Mouse (Mus musculus): ENCODE results near the gene Ddx42. TPM values are rescaled to one million over a fixed set of nuclear protein-coding genes. Genes with fewer than 3 reads are reported as not detected.

Gene Ddx42
- polyA plus RNA-seq, 1 experiment from 2014 or later = 111 TPM

DNA sequence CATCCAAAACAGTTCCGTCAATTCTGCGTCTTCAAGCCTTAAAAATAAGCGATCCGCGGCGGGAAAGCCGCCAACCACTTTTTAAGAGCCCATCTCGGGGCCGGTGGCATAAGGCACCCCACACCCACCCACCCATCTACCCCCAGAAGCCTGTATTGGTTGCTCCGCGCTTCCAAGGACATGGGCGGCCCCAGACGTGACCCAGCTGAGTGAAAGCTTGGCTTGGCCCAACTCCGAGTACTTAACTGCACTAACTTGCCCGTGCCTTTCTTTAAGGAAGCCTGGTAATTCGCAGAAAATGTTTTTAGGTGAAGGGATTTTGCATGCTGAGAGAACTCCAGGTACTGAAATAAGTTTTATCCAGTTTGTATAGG is 56.6 kb downstream of the Ddx42 start:
- peak overlapping the region; percentile 76 for H3K27ac ChIP-seq
- peak; percentile 30 for ATAC-seq (ENCODE audit: low FRiP score)
- peak overlapping the region; percentile 77 for H3K4me2 ChIP-seq (replicated peaks)
- no peaks in the 10 kb centered on the region for H3K36me3 ChIP-seq
- peaks cover 5% of the 10 kb centered on the region; the same call in 1 of the 2 replicates for H3K27me3 ChIP-seq
- peaks cover 32% of the 10 kb centered on the region for H3K4me1 ChIP-seq
- peak overlapping the region; percentile 57 for H3K9ac ChIP-seq
- H3K4me3 ChIP-seq = peak overlapping the region; percentile 99
- no peaks in the 10 kb centered on the region for H3K9me3 ChIP-seq (replicated peaks)
- WGBS = 18% methylated on average over 16 of the region's 16 CpGs

DNA sequence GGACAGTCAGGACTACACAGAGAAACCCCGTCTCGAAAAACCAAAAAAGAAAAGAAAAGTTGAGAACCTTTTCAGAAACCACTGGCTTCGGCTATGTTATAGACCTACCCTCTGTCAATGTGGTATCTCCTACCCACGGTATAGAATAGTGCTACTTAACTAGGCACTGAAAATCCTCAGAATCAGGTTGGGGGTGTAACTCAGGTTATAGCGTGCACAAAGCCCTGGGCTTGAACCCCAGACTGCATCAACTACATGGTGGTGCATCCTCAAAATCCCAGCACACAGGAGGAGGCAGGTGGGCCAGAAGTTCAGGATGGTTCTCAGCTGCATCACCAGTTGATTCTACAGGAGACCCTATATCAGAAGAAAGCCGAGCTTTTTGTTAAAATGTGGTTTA is 57.1 kb downstream of the Ddx42 start:
- Histone ChIP-seq H3K4me1 (peaks cover 26% of the 10 kb centered on the region), H3K27ac (no peak overlapping the region), H3K9me3 (replicated peaks) (no peaks in the 10 kb centered on the region), H3K27me3 (peaks cover 5% of the 10 kb centered on the region; the same call in 1 of the 2 replicates), H3K9ac (no peak overlapping the region), H3K4me3 (0 out of 2 replicates have a peak overlapping the region, but pooled peaks have one; percentile 99), H3K4me2 (replicated peaks) (peak overlapping the region; percentile 77), H3K36me3 (no peaks in the 10 kb centered on the region)
- 96% methylated on average over 6 of the region's 6 CpGs for WGBS
- no peak for ATAC-seq (ENCODE audit: low FRiP score)

DNA sequence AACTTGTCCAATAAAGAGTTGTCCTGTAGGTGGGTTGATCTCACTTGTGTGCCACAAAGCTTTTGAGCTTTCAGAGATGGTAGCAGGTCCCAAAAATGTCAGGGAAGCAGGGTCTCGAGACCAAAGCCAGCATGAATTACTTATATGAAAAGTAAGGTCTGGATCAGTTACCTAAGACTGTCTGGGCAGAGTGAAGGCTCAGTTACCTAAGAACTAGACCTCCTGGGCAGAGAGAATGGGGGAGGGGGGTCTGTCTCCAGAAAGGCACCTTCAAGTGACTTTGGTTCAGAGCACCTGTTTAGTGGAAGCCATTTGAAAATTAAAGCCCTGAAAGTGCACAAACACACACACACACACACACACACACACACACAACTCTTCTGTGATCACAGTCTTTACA is 57.6 kb downstream of the Ddx42 start:
- Histone ChIP-seq H3K9me3 (replicated peaks) (no peaks in the 10 kb centered on the region), H3K4me1 (peaks cover 21% of the 10 kb centered on the region), H3K27me3 (peaks cover 5% of the 10 kb centered on the region; the same call in 1 of the 2 replicates), H3K9ac (no peak overlapping the region), H3K27ac (no peak overlapping the region), H3K4me3 (no peak overlapping the region), H3K4me2 (replicated peaks) (no peak overlapping the region), H3K36me3 (no peaks in the 10 kb centered on the region)
- 88% methylated on average over 1 of the region's 1 CpGs for WGBS
- ATAC-seq (ENCODE audit: low FRiP score) = no peak

DNA sequence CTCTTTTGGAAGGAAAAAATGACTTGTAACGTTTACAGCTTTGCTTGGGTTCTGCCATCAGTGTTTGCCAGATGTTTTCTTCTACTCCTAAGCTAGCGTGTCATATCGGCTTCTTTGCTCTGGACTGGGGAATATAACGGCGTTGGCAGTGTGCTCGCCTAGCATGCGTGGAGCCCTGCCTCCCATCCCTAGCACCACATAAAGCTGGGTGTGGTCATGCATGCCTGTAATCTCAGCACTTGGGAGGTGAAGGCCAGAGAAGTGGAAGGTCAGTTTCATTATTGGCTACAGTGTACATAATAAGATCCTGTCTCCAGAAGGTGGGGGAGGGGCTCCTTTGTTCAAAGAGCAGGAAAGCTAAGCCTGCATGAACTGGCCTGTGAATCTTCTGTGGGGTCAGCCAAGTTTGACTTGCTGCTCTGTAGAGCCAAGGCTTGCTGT is 58.3 kb downstream of the Ddx42 start:
- WGBS = 85% methylated on average over 7 of the region's 7 CpGs
- ATAC-seq (ENCODE audit: low FRiP score) = no peak
- Histone ChIP-seq H3K27me3 (peaks cover 5% of the 10 kb centered on the region; the same call in 1 of the 2 replicates), H3K9me3 (replicated peaks) (no peaks in the 10 kb centered on the region), H3K9ac (no peak overlapping the region), H3K4me2 (replicated peaks) (no peak overlapping the region), H3K4me3 (no peak overlapping the region), H3K4me1 (peaks cover 19% of the 10 kb centered on the region), H3K27ac (no peak overlapping the region), H3K36me3 (no peaks in the 10 kb centered on the region)

DNA sequence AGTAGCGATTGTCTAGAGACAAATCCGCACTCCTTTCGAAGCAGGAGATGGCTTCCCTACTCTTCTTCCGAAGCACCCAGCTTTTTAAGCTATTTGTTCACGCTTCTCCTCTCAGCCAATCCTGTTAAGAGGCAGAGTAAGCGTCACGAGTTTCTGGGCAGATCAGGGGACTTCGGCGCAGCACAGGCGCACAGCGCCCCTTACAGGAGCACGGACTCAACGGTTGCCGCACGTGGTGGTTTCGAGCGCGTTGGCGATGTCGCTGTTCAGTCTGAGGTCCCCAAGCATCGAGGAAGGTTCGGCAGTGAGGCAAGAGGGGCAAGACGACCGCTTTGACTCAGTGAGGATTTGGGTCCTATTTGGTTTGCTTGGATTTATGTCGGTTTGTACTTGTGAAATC is 59.7 kb downstream of the Ddx42 start, which contains the start of gene Tcam1:
Tcam1 (plus strand) TSS at position 219 of the 400 bp plus-strand sequence.
- Histone ChIP-seq H3K27ac (no peak within 1 kb of the TSS), H3K9me3 (replicated peaks) (no peaks in the 10 kb centered on the region), H3K4me1 (peaks cover 8% of the 10 kb centered on the region), H3K4me3 (0 out of 2 replicates have a peak within 1 kb of the TSS, but pooled peaks have one; percentile 2), H3K4me2 (replicated peaks) (peak within 1 kb of the TSS; percentile 41), H3K36me3 (no peaks in the 10 kb centered on the region), H3K27me3 (peaks cover 5% of the 10 kb centered on the region; the same call in 1 of the 2 replicates), H3K9ac (no peak within 1 kb of the TSS)
- ATAC-seq (ENCODE audit: low FRiP score) = peak; percentile 20; the same call in 1 of the 2 replicates
- 11% methylated on average over 25 of the region's 25 CpGs for WGBS

DNA sequence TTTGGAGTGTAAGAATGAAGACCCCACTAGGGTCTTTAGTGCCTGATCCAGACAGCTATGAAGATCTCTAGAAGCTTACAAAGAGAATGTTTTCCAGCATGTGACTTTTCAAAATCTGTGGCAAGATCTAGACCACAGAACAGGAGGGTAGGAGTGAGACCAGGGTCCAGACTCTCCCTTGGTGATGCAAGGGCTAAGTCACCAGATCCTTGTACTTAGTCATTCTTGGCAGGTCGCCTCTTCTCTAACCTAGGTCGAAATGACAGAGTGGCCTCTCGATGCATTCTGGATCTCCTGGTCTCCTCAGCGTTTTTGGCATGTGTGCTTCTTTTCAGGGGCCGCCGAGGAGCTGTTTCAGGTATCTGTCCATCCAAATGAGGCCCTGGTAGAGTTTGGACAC is 65.7 kb downstream of the Ddx42 start:
- 89% methylated on average over 6 of the region's 6 CpGs for WGBS

DNA sequence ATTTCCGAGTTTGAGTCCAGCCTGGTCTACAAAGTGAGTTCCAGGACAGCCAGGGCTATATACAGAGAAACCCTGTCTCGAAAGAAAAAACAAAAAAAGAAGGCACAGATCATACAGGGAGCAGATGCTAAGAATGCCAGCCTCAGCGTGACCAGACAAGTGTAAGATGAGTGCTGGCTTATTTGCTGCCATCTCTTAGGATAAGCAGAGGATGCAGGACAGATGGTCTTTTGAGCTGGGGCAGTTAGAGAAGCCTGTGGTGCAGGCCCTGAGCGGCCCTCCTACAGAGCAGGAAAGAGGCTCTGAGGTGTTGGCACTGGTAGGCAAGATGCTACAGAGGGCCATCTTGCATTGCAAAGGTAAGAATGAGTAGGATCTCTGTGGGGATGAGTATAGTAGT is 66.6 kb downstream of the Ddx42 start:
- Histone ChIP-seq H3K27me3 (no peaks in the 10 kb centered on the region), H3K27ac (no peak overlapping the region), H3K9ac (no peak overlapping the region), H3K9me3 (replicated peaks) (no peaks in the 10 kb centered on the region), H3K4me1 (0 out of 2 replicates have a peak, but pooled peaks cover 3% of the 10 kb centered on the region), H3K4me2 (replicated peaks) (no peak overlapping the region), H3K4me3 (no peak overlapping the region), H3K36me3 (no peaks in the 10 kb centered on the region)
- no peak for ATAC-seq (ENCODE audit: low FRiP score)
- WGBS = 84% methylated on average over 4 of the region's 4 CpGs

More for the DNA sequence above, 65.7 kb downstream of the Ddx42 start:
- H3K9ac ChIP-seq = no peak overlapping the region
- H3K4me2 ChIP-seq (replicated peaks) = no peak overlapping the region
- H3K36me3 ChIP-seq = no peaks in the 10 kb centered on the region
- no peak overlapping the region for H3K4me3 ChIP-seq
- H3K27me3 ChIP-seq = peaks cover 5% of the 10 kb centered on the region; the same call in 1 of the 2 replicates
- no peak for ATAC-seq (ENCODE audit: low FRiP score)
- 0 out of 2 replicates have a peak, but pooled peaks cover 3% of the 10 kb centered on the region for H3K4me1 ChIP-seq
- no peak overlapping the region for H3K27ac ChIP-seq
- no peaks in the 10 kb centered on the region for H3K9me3 ChIP-seq (replicated peaks)

DNA sequence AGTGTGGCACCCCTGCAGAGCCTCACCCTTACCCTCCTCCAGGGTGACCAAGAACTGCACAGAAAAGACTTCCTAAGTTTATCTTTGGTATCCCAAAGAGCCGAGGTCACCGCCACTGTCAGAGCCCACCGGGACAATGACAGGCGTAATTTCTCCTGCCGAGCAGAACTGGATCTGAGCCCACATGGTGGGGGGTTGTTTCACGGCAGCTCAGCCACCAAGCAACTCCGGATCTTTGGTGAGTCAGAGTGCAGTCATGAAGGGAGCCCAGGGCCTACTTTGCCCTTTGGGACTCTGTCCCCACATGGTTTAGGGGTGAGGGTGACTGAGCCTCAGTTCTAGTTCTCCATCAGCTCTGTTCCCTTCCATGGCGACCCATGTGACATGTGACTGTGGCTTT is 67.4 kb downstream of the Ddx42 start:
- no peak overlapping the region for H3K9ac ChIP-seq
- 65% methylated on average over 8 of the region's 8 CpGs for WGBS
- no peaks in the 10 kb centered on the region for H3K27me3 ChIP-seq
- no peak overlapping the region for H3K4me3 ChIP-seq
- no peaks in the 10 kb centered on the region for H3K9me3 ChIP-seq (replicated peaks)
- no peak for ATAC-seq (ENCODE audit: low FRiP score)
- no peaks in the 10 kb centered on the region for H3K36me3 ChIP-seq
- 0 out of 2 replicates have a peak, but pooled peaks cover 3% of the 10 kb centered on the region for H3K4me1 ChIP-seq
- H3K4me2 ChIP-seq (replicated peaks) = no peak overlapping the region
- no peak overlapping the region for H3K27ac ChIP-seq

DNA sequence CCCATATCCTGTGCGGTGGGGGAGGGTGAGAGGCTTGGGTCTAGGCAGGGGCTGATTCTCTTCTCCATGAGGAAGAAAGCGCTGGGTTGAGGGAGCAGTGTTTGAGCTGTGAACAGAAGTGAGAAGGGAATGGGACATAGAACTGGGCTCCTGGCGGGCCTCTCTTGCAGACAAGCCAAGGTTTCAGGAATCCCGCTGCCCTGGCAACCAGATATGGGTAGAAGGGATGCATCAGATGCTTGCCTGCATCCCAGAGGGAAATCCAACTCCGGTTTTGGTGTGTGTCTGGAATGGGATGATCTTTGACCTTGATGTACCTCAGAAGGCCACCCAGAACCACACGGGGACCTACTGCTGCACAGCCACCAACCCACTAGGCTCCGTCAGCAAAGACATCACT is 69.5 kb downstream of the Ddx42 start:
- Histone ChIP-seq H3K36me3 (no peaks in the 10 kb centered on the region), H3K4me1 (0 out of 2 replicates have a peak, but pooled peaks cover 3% of the 10 kb centered on the region), H3K27ac (no peak overlapping the region), H3K9ac (no peak overlapping the region), H3K27me3 (no peaks in the 10 kb centered on the region), H3K4me2 (replicated peaks) (no peak overlapping the region), H3K9me3 (replicated peaks) (no peaks in the 10 kb centered on the region), H3K4me3 (no peak overlapping the region)
- no peak for ATAC-seq (ENCODE audit: low FRiP score)
- WGBS = 85% methylated on average over 7 of the region's 7 CpGs

DNA sequence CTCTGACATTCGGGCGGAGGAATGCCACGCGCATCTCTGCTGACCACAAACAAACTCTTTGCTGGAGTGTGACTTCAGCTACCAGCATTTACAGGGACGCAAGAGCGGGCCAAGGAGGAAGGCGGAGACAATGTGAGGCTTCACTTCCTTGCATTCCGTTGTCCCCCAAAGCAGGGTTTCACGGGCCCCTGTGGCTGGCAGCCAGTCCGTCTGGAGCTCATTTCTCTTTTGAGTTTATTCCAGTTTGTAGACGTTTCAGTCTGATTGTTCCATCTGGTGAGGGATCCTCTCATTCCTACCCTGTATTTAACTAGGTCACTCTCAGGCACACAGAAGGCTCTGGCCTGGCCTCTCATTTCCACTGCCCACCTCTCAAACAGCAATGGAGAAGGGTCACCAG is 70.3 kb downstream of the Ddx42 start:
- ATAC-seq (ENCODE audit: low FRiP score) = no peak

DNA sequence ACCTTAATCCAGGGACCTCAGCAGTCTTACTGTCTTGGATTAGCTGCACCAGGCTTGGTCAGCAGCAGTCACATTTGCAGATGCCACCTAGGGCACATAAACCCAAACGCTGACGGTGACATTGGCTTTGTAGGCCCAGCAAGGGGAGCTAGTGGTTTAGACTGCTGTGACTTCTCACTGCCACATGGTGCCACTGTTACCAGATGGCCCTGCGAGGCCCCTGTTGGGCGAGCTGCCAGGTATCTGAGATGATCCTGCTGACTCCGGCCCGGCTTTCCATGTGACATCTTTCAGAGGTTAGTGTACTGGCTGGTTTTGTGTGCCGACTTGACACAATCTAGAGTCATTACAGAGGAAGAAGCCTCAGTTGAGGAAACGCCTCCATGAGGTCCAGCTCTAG is 72.6 kb downstream of the Ddx42 start:
- no peaks in the 10 kb centered on the region for H3K36me3 ChIP-seq
- no peak overlapping the region for H3K9ac ChIP-seq
- H3K4me3 ChIP-seq = no peak overlapping the region
- H3K4me1 ChIP-seq = no peaks in the 10 kb centered on the region
- H3K27me3 ChIP-seq = no peaks in the 10 kb centered on the region
- H3K27ac ChIP-seq = no peak overlapping the region
- WGBS = 73% methylated on average over 8 of the region's 8 CpGs
- no peak for ATAC-seq (ENCODE audit: low FRiP score)
- no peak overlapping the region for H3K4me2 ChIP-seq (replicated peaks)
- no peaks in the 10 kb centered on the region for H3K9me3 ChIP-seq (replicated peaks)

More for the DNA sequence above, 70.3 kb downstream of the Ddx42 start:
- Histone ChIP-seq H3K9me3 (replicated peaks) (no peaks in the 10 kb centered on the region), H3K27me3 (no peaks in the 10 kb centered on the region), H3K4me1 (0 out of 2 replicates have a peak, but pooled peaks cover 2% of the 10 kb centered on the region), H3K36me3 (no peaks in the 10 kb centered on the region), H3K4me2 (replicated peaks) (no peak overlapping the region), H3K9ac (no peak overlapping the region), H3K4me3 (no peak overlapping the region), H3K27ac (no peak overlapping the region)
- WGBS = 71% methylated on average over 11 of the region's 11 CpGs

DNA sequence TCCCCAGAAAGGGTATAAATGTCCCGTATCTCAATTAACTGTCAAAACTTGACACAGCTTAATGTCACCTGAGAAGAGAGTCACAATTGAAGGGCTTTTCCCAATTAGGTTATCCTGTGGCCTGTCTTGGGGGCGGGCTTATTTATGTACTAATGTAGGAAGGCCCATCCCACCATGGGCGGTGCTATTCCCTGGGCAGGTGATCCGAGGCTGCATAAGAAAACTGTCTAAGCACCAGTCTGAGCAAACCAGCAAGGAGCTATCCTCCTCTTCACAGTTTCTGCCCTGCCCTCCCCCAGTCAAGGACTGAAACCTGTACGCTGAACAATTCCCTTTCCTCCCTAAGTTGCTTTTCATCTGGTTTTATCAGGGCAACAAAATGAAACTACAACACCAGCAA is 73.7 kb downstream of the Ddx42 start:
- no peaks in the 10 kb centered on the region for H3K27me3 ChIP-seq
- 91% methylated on average over 5 of the region's 5 CpGs for WGBS
- H3K27ac ChIP-seq = no peak overlapping the region
- H3K4me3 ChIP-seq = no peak overlapping the region
- no peaks in the 10 kb centered on the region for H3K36me3 ChIP-seq
- H3K9ac ChIP-seq = no peak overlapping the region
- H3K4me1 ChIP-seq = no peaks in the 10 kb centered on the region
- no peak for ATAC-seq (ENCODE audit: low FRiP score)
- no peaks in the 10 kb centered on the region for H3K9me3 ChIP-seq (replicated peaks)
- H3K4me2 ChIP-seq (replicated peaks) = no peak overlapping the region

DNA sequence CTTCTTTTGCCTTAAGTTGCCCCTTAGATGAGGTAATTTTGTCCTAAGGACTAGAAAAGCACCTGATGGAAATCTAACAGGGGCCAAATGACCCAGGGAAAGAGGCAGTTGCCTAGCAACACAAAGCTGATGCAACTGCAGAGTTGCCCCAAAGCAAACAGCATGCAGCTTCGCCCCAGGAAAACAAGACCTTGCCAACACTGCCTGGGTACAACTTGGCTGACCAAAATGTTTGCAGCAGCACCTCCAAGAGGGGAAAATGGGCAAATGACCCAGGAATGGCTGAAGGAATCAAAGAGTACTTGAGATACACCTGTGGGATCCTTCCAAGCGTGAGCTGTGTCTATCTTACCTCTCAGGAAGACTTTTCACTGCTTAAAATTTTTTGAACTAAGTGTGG is 75.1 kb downstream of the Ddx42 start:
- H3K4me3 ChIP-seq = no peak overlapping the region
- no peaks in the 10 kb centered on the region for H3K4me1 ChIP-seq
- no peak for ATAC-seq (ENCODE audit: low FRiP score)
- no peaks in the 10 kb centered on the region for H3K36me3 ChIP-seq
- no peaks in the 10 kb centered on the region for H3K27me3 ChIP-seq
- H3K9ac ChIP-seq = no peak overlapping the region
- no peaks in the 10 kb centered on the region for H3K9me3 ChIP-seq (replicated peaks)
- 88% methylated on average over 2 of the region's 2 CpGs for WGBS
- H3K27ac ChIP-seq = no peak overlapping the region
- no peak overlapping the region for H3K4me2 ChIP-seq (replicated peaks)
